Mouse (Mus musculus): Measurements from ENCODE around the gene Polr2b. TPM values are rescaled to one million over a fixed set of nuclear protein-coding genes. Genes with fewer than 3 reads are reported as not detected.

Gene Polr2b
- polyA plus RNA-seq, 1 experiment from 2014 or later = 70.8 TPM

DNA sequence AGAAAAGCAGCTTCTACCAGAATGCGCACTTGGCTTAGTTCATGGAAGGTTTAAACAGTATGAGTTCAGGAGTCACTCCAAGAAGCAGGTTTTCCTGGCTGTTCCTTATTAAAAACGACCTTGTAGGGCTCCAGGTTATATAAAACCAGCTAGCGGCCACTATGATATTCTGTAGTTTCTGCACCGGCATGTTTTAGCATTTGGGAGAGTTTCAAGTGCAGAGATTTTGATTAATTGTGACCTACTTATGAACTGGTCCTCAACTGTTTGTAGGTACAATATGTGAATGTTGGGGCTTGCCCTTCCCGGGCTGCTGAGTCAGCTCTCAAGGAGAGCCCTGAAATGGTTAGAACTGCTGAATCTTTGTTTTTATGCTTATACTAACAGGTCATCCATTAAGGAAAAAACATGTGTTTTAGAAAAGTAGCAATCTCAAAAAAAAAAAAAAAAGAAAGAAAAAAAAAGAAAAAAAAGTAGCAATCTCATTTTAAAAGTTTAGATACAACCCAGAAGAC, 60.5 kb downstream of the Polr2b start:
- H3K4me3 ChIP-seq (ENCODE audit: low read length) = no peak overlapping the region
- no peaks in the 10 kb centered on the region for H3K9me3 ChIP-seq (ENCODE audit: low read length)
- no peak overlapping the region for H3K4me2 ChIP-seq (replicated peaks; ENCODE audit: low read depth, low read length)
- ATAC-seq (ENCODE audit: low FRiP score, low TSS enrichment) = no peak
- H3K9ac ChIP-seq (replicated peaks; ENCODE audit: low read length) = no peak overlapping the region
- H3K36me3 ChIP-seq (ENCODE audit: insufficient read depth, low read length) = no peaks in the 10 kb centered on the region
- peaks cover 52% of the 10 kb centered on the region for H3K4me1 ChIP-seq (ENCODE audit: insufficient read depth, low read length)
- WGBS = 67% methylated on average over 5 of the region's 5 CpGs
- H3K27ac ChIP-seq (ENCODE audit: low read length) = peak overlapping the region; percentile 79
- H3K27me3 ChIP-seq (ENCODE audit: insufficient read depth, low read length) = no peaks in the 10 kb centered on the region

DNA sequence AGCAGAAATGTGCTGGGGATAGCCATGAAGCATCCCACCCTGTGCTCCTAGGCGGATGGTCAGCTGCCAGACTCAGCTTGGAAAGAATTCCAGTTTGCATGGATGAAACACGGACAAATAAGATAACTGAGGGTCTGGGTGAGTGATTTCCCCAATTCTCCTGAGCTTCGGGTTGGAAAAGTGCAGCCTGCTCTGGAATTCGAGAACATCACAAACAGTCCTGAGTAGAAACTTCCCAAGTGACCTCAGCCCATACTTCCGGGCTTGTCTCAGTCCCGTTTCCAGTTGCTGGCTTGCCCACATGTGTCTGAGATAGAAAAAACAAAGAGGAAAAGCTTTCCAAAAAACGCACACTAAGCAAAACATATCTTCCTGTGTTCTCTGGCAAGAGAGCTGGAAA, 62.3 kb downstream of the Polr2b start:
- Histone ChIP-seq H3K36me3 (ENCODE audit: insufficient read depth, low read length) (no peaks in the 10 kb centered on the region), H3K9me3 (ENCODE audit: low read length) (no peaks in the 10 kb centered on the region), H3K9ac (replicated peaks; ENCODE audit: low read length) (no peak overlapping the region), H3K27me3 (ENCODE audit: insufficient read depth, low read length) (no peaks in the 10 kb centered on the region), H3K4me3 (ENCODE audit: low read length) (no peak overlapping the region), H3K27ac (ENCODE audit: low read length) (no peak overlapping the region), H3K4me1 (ENCODE audit: insufficient read depth, low read length) (peaks cover 49% of the 10 kb centered on the region), H3K4me2 (replicated peaks; ENCODE audit: low read depth, low read length) (no peak overlapping the region)
- no peak for ATAC-seq (ENCODE audit: low FRiP score, low TSS enrichment)
- 61% methylated on average over 7 of the region's 7 CpGs for WGBS

DNA sequence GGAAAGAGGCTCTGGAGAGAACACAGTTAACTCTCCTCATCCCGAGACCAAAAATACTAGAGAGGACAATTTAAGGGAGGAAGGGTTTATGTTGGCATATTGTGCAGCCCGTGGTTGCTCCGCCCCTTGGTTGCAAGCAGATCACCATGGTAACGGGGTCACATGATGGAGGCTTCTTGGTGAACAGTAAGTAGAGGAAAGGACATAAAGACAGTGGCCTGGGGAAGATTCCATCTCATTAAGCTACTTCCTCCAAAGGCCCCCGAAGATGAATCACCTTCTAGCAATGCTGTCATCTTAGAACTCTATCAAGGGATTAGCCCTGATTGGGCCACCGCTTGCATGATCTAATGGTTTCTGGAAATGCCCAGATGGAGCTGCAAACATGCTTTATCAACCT, 62.8 kb downstream of the Polr2b start:
- Histone ChIP-seq H3K4me1 (ENCODE audit: insufficient read depth, low read length) (peaks cover 44% of the 10 kb centered on the region), H3K36me3 (ENCODE audit: insufficient read depth, low read length) (no peaks in the 10 kb centered on the region), H3K4me2 (replicated peaks; ENCODE audit: low read depth, low read length) (no peak overlapping the region), H3K27ac (ENCODE audit: low read length) (no peak overlapping the region), H3K9ac (replicated peaks; ENCODE audit: low read length) (no peak overlapping the region), H3K4me3 (ENCODE audit: low read length) (no peak overlapping the region), H3K9me3 (ENCODE audit: low read length) (no peaks in the 10 kb centered on the region), H3K27me3 (ENCODE audit: insufficient read depth, low read length) (no peaks in the 10 kb centered on the region)
- no peak for ATAC-seq (ENCODE audit: low FRiP score, low TSS enrichment)
- 65% methylated on average over 6 of the region's 6 CpGs for WGBS

DNA sequence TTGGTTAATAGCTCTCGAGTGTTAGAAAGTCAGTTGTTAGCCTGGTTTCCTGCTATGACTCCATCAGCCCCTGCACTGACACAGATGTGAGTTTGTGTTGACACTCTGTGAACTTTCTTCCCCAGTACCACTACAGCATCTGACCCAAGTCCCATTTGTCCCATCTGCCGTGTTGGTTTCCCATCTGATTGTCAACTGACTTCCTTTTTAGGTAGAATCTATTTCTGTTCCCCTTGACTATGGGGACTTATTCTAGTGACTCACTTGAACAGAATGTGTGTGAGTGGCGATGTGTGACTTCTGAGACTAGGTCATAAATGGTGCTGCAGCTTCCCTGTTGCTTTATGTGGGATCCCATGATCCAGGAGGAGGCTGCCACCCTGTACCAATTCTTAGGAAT, 65.0 kb downstream of the Polr2b start:
- WGBS = 56% methylated on average over 3 of the region's 3 CpGs
- H3K4me3 ChIP-seq (ENCODE audit: low read length) = no peak overlapping the region
- no peaks in the 10 kb centered on the region for H3K36me3 ChIP-seq (ENCODE audit: insufficient read depth, low read length)
- no peak overlapping the region for H3K27ac ChIP-seq (ENCODE audit: low read length)
- no peak overlapping the region for H3K4me2 ChIP-seq (replicated peaks; ENCODE audit: low read depth, low read length)
- no peaks in the 10 kb centered on the region for H3K27me3 ChIP-seq (ENCODE audit: insufficient read depth, low read length)
- no peak overlapping the region for H3K9ac ChIP-seq (replicated peaks; ENCODE audit: low read length)
- ATAC-seq (ENCODE audit: low FRiP score, low TSS enrichment) = no peak
- no peaks in the 10 kb centered on the region for H3K9me3 ChIP-seq (ENCODE audit: low read length)
- peaks cover 30% of the 10 kb centered on the region for H3K4me1 ChIP-seq (ENCODE audit: insufficient read depth, low read length)

DNA sequence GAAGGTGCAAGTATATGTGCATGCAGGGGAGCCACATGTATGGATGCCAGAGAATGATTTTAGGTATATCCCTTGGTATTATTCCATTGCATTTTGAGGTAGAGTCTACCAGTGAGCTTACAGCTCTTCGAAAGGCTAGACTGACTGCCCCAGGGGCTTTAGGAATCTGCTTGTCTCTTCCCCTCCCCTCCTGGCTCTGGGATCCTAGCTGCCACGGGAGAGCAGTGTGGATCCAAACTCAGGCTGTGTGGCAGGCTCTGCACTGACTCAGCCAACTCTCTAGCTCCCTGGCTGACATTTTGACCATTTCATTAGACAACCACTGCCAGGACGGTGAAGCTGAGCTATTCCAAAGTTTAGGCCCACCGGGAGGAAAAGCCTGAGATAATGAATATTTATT, 65.6 kb downstream of the Polr2b start:
- 63% methylated on average over 4 of the region's 4 CpGs for WGBS
- H3K4me1 ChIP-seq (ENCODE audit: insufficient read depth, low read length) = peaks cover 28% of the 10 kb centered on the region
- H3K4me3 ChIP-seq (ENCODE audit: low read length) = no peak overlapping the region
- H3K36me3 ChIP-seq (ENCODE audit: insufficient read depth, low read length) = no peaks in the 10 kb centered on the region
- no peaks in the 10 kb centered on the region for H3K9me3 ChIP-seq (ENCODE audit: low read length)
- H3K27me3 ChIP-seq (ENCODE audit: insufficient read depth, low read length) = no peaks in the 10 kb centered on the region
- no peak overlapping the region for H3K9ac ChIP-seq (replicated peaks; ENCODE audit: low read length)
- H3K27ac ChIP-seq (ENCODE audit: low read length) = no peak overlapping the region
- ATAC-seq (ENCODE audit: low FRiP score, low TSS enrichment) = no peak
- no peak overlapping the region for H3K4me2 ChIP-seq (replicated peaks; ENCODE audit: low read depth, low read length)

DNA sequence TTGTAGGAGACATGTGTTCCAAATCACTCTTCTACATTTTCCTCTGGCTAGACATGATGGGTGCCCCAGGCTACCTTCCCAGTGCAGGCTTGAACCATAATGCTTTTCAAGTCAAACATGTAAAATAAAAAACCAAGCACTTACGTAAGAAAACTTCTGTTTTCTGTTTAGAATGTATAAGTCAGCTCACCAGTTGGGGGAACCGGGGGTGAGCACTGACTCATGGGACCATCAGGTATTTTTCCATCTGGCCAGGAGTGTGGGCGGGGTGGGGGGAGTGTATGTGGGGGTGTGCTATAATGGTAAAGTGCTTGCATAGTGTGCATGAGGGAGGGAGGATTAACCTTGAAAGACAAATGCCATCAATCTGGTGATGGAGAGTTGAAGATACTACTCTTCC, 68.1 kb downstream of the Polr2b start:
- Histone ChIP-seq H3K27me3 (ENCODE audit: insufficient read depth, low read length) (no peaks in the 10 kb centered on the region), H3K4me1 (ENCODE audit: insufficient read depth, low read length) (peaks cover 32% of the 10 kb centered on the region), H3K9me3 (ENCODE audit: low read length) (no peaks in the 10 kb centered on the region), H3K27ac (ENCODE audit: low read length) (no peak overlapping the region), H3K4me2 (replicated peaks; ENCODE audit: low read depth, low read length) (no peak overlapping the region), H3K36me3 (ENCODE audit: insufficient read depth, low read length) (no peaks in the 10 kb centered on the region), H3K9ac (replicated peaks; ENCODE audit: low read length) (no peak overlapping the region), H3K4me3 (ENCODE audit: low read length) (no peak overlapping the region)
- ATAC-seq (ENCODE audit: low FRiP score, low TSS enrichment) = no peak
- 87% methylated on average over 3 of the region's 3 CpGs for WGBS

DNA sequence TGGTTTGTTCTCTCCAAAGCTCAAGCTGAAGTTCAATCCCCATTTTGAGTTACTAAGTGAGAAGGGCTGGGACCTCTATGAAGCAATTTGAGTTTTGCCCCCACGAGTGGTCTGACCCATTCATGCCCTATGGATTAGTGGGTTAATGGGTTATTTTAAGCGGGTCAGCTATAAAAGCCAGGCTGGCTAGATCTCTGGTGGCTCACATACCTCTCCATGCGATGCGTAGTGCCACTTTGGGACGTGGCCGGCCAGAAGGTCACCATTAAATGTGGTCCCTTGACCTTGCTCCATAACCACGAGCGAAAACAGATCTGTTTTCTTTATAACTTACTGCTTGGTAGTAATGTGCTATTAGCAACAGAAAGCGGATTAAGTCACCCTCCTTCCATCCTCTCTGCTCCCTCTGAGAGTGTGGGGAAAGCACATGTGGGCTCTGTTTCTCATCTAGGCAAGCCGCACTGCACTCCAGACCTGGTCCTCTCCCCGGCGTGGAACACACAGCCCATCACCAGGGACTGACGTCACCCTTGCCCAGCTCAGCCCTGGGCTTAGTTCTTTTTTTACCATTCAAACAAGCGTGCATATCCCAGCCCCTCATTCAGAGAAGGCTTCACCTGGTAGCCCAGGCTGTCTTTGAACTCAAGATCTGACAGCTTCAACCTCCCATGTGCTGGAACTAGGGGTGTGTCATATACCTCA, 69.6 kb downstream of the Polr2b start:
- H3K27ac ChIP-seq (ENCODE audit: low read length) = no peak overlapping the region
- peaks cover 41% of the 10 kb centered on the region for H3K4me1 ChIP-seq (ENCODE audit: insufficient read depth, low read length)
- 54% methylated on average over 14 of the region's 14 CpGs for WGBS
- no peak for ATAC-seq (ENCODE audit: low FRiP score, low TSS enrichment)
- no peak overlapping the region for H3K4me2 ChIP-seq (replicated peaks; ENCODE audit: low read depth, low read length)
- H3K9ac ChIP-seq (replicated peaks; ENCODE audit: low read length) = no peak overlapping the region
- H3K27me3 ChIP-seq (ENCODE audit: insufficient read depth, low read length) = no peaks in the 10 kb centered on the region
- no peaks in the 10 kb centered on the region for H3K9me3 ChIP-seq (ENCODE audit: low read length)
- H3K4me3 ChIP-seq (ENCODE audit: low read length) = no peak overlapping the region
- no peaks in the 10 kb centered on the region for H3K36me3 ChIP-seq (ENCODE audit: insufficient read depth, low read length)

DNA sequence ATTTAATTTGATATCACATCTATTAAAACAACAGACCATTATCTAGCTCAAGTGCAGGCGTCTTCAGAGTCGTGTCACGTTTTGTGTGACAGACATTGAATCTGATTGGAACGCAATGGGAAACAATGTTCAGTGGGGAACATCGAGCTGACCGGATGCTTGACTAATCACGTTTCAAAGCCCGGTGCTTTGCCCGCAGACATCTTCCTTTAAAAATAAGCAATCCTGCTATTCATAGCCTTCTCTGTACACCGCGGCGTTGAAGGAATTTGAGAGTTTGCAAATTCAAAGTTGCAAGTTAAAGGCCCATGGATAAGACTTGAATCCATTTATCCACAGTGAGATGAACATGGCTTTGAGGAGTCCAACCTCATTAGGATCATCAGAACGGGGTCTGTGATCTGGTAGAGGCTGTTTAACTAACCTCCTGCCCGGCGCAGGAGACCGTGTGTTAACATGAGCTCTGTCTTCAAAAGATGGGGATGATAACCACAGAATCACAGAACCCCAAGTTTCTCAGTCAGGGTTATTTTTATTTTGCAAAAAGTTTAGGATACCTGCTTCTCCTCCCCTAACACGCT, 70.5 kb downstream of the Polr2b start:
- no peaks in the 10 kb centered on the region for H3K36me3 ChIP-seq (ENCODE audit: insufficient read depth, low read length)
- no peak overlapping the region for H3K9ac ChIP-seq (replicated peaks; ENCODE audit: low read length)
- H3K4me3 ChIP-seq (ENCODE audit: low read length) = no peak overlapping the region
- no peak for ATAC-seq (ENCODE audit: low FRiP score, low TSS enrichment)
- peaks cover 49% of the 10 kb centered on the region for H3K4me1 ChIP-seq (ENCODE audit: insufficient read depth, low read length)
- no peaks in the 10 kb centered on the region for H3K27me3 ChIP-seq (ENCODE audit: insufficient read depth, low read length)
- 69% methylated on average over 17 of the region's 17 CpGs for WGBS
- H3K9me3 ChIP-seq (ENCODE audit: low read length) = no peaks in the 10 kb centered on the region
- no peak overlapping the region for H3K4me2 ChIP-seq (replicated peaks; ENCODE audit: low read depth, low read length)
- H3K27ac ChIP-seq (ENCODE audit: low read length) = peak overlapping the region; percentile 61

DNA sequence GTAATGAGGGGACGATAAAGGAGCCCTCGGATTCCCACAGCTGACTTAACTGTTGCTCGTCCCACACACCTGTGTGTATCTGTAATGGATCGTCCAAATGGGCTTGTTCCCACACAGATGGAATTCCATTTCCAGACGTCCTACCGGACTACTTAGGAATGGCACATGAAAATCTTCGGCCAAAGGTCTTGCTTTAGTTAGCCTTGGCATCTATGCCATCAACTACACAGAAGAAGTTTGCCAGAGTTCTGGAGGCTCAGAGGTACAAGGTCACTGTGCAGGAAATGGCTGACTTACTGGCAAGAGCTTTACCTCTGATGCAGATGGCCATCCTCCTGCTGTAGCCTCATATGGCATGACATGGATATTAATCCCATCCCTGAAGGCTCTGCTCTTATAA, 71.3 kb downstream of the Polr2b start:
- Histone ChIP-seq H3K9me3 (ENCODE audit: low read length) (no peaks in the 10 kb centered on the region), H3K4me3 (ENCODE audit: low read length) (no peak overlapping the region), H3K4me2 (replicated peaks; ENCODE audit: low read depth, low read length) (no peak overlapping the region), H3K27me3 (ENCODE audit: insufficient read depth, low read length) (no peaks in the 10 kb centered on the region), H3K9ac (replicated peaks; ENCODE audit: low read length) (no peak overlapping the region), H3K36me3 (ENCODE audit: insufficient read depth, low read length) (no peaks in the 10 kb centered on the region), H3K4me1 (ENCODE audit: insufficient read depth, low read length) (peaks cover 57% of the 10 kb centered on the region), H3K27ac (ENCODE audit: low read length) (peak overlapping the region; percentile 61; the same call in 1 of the 2 replicates)
- no peak for ATAC-seq (ENCODE audit: low FRiP score, low TSS enrichment)
- 68% methylated on average over 7 of the region's 7 CpGs for WGBS

DNA sequence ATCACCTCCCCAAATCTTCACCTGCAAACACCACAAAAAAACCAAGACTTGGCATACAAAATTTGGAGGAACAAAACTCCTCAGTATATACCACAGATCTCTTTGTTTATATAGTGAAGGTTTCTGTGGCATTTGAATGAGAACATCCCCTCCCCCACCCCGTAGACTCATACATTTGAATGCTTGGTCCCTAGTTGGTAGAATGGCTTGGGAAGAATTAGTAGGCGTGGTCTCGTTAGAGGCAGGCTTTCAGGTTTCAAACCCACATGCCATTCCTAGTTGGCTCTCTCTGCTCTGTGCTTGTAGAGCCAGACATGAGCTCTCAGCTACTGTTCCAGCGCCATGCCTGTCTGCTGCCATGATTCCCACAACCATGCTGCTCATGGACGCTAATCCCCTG, 71.7 kb downstream of the Polr2b start:
- Histone ChIP-seq H3K4me2 (replicated peaks; ENCODE audit: low read depth, low read length) (no peak overlapping the region), H3K9me3 (ENCODE audit: low read length) (no peaks in the 10 kb centered on the region), H3K27me3 (ENCODE audit: insufficient read depth, low read length) (no peaks in the 10 kb centered on the region), H3K4me1 (ENCODE audit: insufficient read depth, low read length) (peaks cover 61% of the 10 kb centered on the region), H3K9ac (replicated peaks; ENCODE audit: low read length) (no peak overlapping the region), H3K27ac (ENCODE audit: low read length) (peak overlapping the region; percentile 61; the same call in 1 of the 2 replicates), H3K36me3 (ENCODE audit: insufficient read depth, low read length) (no peaks in the 10 kb centered on the region), H3K4me3 (ENCODE audit: low read length) (no peak overlapping the region)
- 87% methylated on average over 5 of the region's 5 CpGs for WGBS
- ATAC-seq (ENCODE audit: low FRiP score, low TSS enrichment) = no peak
